Mouse (Mus musculus): ENCODE measurements around the gene Gm3002. TPM values are rescaled to one million over a fixed set of nuclear protein-coding genes. Genes with fewer than 3 reads are reported as not detected.

Gene Gm3002
- polyA plus RNA-seq (2015; fragmentation: Nextera tagmentation; extraction: Ambion mirVana), result 0.14 and 0.27 TPM in 2 replicates

GRCm38 (mm10) chr14:3809774-3810173 lies at the start of gene Gm3002:
Gm3002 (plus strand) TSS chr14:3810074.

GRCm38 (mm10) chr14:3845945-3846344 lies 36.1 kb downstream of the Gm3002 start, which contains the start of gene Gm3033:
Gm3033 (plus strand) TSS chr14:3846245.

GRCm38 (mm10) chr14:3883872-3884271 lies 74.0 kb downstream of the Gm3002 start, which contains the start of gene Gm2916:
Gm2916 (plus strand) TSS chr14:3884172.

GRCm38 (mm10) chr14:3931456-3931855 lies 121.6 kb downstream of the Gm3002 start, which contains the start of gene Gm3029:
Gm3029 (plus strand) TSS chr14:3931756.

GRCm38 (mm10) chr14:3963247-3963646 lies 153.4 kb downstream of the Gm3002 start, which contains the start of gene Gm3095:
Gm3095 (plus strand) TSS chr14:3963547.

GRCm38 (mm10) chr14:3998094-3998493 lies 188.2 kb downstream of the Gm3002 start, which contains the start of gene Gm3099:
Gm3099 (plus strand) TSS chr14:3998394.

Other genes with a start within 250 kb of the Gm3002 start
- not detected in 2 replicates for gene Gm3012, start 175.6 kb upstream of the Gm3002 start, polyA plus RNA-seq (2015; fragmentation: Nextera tagmentation; extraction: Ambion mirVana)
- gene Gm3020, start 158.0 kb upstream of the Gm3002 start, polyA plus RNA-seq (2015; fragmentation: Nextera tagmentation; extraction: Ambion mirVana), result 0.47 and 1.3 TPM in 2 replicates
- gene Gm3043, start 121.3 kb upstream of the Gm3002 start, polyA plus RNA-seq (2015; fragmentation: Nextera tagmentation; extraction: Ambion mirVana), result not detected in 2 replicates
- gene Gm3033, start 36.2 kb downstream of the Gm3002 start, polyA plus RNA-seq (2015; fragmentation: Nextera tagmentation; extraction: Ambion mirVana), result not detected in 2 replicates
- 0.18 TPM in 1 of 2 replicates, not detected in the other for gene Gm2916, start 74.1 kb downstream of the Gm3002 start, polyA plus RNA-seq (2015; fragmentation: Nextera tagmentation; extraction: Ambion mirVana)
- not detected in 2 replicates for gene Gm3029, start 121.7 kb downstream of the Gm3002 start, polyA plus RNA-seq (2015; fragmentation: Nextera tagmentation; extraction: Ambion mirVana)
- gene Gm3095, start 153.5 kb downstream of the Gm3002 start, polyA plus RNA-seq (2015; fragmentation: Nextera tagmentation; extraction: Ambion mirVana), result 0.25 TPM in 1 of 2 replicates, not detected in the other
- not detected in 2 replicates for gene Gm3099, start 188.3 kb downstream of the Gm3002 start, polyA plus RNA-seq (2015; fragmentation: Nextera tagmentation; extraction: Ambion mirVana)
- 0.11 and 0.30 TPM in 2 replicates for gene Gm5796, start 213.9 kb downstream of the Gm3002 start, polyA plus RNA-seq (2015; fragmentation: Nextera tagmentation; extraction: Ambion mirVana)

Measured in adrenal gland, postnatal 0 days (tissue).